Mouse (Mus musculus) T-helper 17 cell (primary cell): ENCODE measurements around the gene H2-DMa.

Experiments used
- in situ Hi-C, 2 experiments: fragments of 300-600 bp; cut with MboI, MseI; formaldehyde crosslinking; loops; 1 replicate in 1 of 2; 2 replicates in 1 of 2; pipeline ENCODE4 v1.15.1; 2025; ENCODE audit warnings: high pct_unique_total_duplicates in 2 of 2

H2-DMa gene

DNA sequence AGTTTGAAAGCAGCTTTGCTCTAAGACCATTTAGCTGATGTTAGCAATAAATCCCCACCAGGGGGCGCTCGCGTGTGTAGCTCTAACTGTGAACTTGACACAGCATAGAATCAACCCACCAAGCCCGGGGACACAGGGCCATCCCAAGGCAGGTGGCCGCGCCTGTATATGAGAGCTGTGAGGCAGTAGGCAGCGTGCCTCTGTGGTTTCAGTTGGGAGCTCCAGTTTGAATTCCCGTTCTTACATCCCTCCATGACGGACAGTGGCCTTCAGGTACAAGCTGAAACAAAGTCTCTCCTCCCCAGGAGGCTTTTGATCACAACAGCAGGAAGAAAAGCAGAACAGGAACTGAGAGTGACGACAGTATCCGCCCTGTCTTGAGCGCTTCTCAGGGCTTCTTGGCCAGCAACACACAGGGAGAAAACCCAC, 17.7 kb upstream of the H2-DMa start:
- in situ Hi-C loops = loop anchor here in 1 of 2 experiments (25.0 kb wide), 1 partner anchor 1136 kb away; the partner anchor contains the start of genes Atp6v1g2, Ddx39b and Nfkbil1

DNA sequence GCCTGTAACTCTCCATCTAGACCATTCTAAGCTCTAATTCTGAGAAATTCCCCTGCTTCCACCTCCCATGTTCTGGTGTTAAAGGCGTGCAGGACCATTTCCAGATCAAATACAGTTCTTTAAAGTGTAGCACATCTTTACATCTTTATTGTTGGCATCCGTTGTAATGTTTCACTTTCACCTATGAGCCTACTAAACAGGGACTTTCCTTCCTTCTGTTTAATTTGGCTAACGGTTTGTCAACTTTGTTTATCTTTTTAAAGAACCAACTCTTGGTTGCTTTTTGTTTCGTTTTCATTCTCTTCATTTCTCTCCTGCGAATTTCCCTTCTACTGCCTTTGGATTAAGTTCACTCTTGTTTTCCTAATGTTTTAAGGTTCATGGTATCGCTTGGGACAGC, 16.5 kb upstream of the H2-DMa start:
- in situ Hi-C loops = loop anchor here in 1 of 2 experiments (25.0 kb wide), 1 partner anchor 1134 kb away; the partner anchor contains the start of genes Atp6v1g2, Ddx39b and Nfkbil1

DNA sequence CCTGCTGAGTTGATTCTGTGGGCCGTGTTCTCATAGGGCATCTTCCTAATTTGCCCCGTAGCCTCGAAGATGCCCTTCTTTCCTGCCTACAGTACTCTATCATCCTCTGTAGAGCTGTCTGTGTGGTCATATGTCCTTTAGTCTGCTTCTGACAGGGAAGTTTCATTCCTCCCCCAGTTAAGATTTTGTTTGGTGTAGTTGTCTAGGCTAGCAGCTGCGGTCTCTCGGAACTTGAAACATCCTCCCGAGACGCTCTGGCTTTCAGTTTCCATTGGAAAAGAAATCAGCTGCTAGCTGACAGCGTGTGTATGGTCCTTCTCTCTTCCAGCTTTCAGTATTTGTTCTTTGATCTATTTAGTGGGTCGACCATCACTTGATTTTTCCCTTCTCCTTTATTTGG, 14.5 kb upstream of the H2-DMa start:
- in situ Hi-C loops = loop anchor here in 1 of 2 experiments (25.0 kb wide), 1 partner anchor 1132 kb away; the partner anchor contains the start of genes Atp6v1g2, Ddx39b and Nfkbil1

DNA sequence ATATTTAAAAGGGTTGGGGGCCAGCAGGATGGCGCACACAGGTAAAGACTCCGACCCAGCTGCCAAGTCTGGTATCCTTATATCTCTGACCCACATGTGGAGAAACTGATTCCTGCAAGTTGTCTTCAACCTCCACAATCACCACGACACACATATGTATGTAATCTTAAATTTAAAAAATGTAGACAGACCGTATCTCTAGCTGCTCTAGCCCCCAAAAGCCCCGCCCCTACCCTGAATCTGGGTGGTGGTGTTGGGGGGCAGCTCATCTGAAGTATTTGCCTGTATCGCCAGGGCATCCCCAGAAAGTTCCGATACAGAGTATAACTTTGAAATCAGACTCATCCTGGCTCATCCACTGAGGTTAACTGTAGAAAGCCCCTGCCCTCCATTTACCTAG, 12.8 kb upstream of the H2-DMa start:
- in situ Hi-C loops = loop anchor here in 1 of 2 experiments (25.0 kb wide), 1 partner anchor 1131 kb away; the partner anchor contains the start of genes Atp6v1g2, Ddx39b and Nfkbil1

DNA sequence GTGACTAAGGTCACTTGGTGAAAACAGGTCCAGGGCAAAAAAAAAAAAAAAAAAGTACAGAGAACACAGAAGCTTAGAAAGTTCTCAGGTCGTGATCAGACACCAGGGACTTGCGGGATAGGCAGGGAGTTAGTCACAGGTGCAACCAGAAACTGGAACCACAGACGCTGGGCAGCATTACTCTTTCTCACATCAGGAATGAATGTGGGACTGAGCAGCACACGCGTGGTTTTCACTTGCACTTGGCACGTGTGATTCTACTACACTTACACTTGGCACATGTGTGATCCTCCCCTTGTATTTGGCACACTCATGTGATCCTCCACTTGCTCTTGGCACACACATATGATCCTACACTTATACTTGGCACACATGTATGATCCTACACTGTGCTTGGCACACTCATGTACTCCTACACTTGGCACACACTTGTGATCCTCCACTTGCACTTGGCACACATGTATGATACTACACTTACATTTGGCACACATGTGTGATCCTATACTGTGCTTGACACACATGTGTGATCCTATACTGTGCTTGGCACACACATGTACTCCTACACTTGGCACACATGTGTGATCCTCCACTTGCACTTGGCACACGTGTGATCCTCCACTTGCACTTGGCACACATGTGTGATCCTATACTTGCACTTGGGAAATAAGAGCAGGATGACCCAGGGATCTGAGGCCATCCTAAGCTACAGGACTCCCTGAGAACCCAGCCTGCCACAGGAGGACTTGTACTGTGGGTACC, 12.1 kb upstream of the H2-DMa start:
- in situ Hi-C loops = loop anchor here in 1 of 2 experiments (25.0 kb wide), 1 partner anchor 1130 kb away; the partner anchor contains the start of genes Atp6v1g2, Ddx39b and Nfkbil1

DNA sequence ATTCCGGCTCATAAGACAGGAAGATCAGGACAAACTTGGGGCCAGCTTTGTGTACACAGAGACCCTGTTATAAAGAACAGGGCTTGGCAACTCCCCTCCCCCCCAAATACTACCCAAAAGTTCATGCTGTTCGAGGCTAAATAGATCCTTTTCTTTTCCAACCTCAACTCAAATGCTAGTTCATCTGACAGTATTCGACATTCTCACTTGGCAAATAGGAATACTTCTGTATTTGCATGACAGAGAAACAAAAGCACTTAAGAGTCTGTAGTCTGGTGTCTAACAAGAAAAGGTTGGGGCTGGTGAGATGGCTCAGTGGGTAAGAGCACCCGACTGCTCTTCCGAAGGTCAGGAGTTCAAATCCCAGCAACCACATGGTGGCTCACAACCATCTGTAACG, 10.9 kb upstream of the H2-DMa start:
- in situ Hi-C loops = loop anchor here in 1 of 2 experiments (25.0 kb wide), 1 partner anchor 1129 kb away; the partner anchor contains the start of genes Atp6v1g2, Ddx39b and Nfkbil1

DNA sequence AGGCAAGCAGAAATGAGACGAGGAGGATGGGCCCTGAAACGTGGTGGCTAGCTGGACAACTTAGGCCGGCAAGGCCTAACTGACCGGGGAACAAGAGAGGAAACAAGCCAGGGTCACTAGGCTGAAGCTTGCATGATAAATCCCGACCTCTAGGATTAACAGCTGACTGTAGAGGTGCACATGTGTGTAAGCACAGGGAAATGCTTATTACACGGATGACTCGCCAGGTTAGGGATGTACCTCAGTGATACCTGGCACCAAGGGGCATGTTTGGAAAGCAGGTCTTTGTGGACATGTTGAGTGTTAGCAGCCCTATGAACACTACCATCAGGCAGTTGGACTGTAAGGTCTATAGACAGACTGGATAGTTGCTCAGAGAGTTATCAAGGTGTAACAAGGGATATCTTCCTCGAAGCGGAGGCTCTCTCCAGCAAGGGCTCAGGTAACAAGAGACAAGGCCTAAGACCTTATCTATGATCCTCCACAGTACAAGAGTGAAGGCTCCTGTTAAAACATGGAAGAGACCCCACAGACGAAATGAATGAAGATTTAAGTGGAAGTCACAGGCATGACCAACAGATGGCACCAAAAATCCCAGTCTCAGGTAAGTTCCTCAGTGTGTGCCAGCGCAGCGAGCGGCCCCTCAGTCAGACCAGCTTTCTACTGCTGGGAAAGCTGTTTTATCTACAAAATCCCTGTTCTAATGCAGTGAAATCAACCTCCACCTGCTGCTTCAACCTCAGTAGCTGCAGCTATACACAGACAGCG, 10.1 kb upstream of the H2-DMa start:
- in situ Hi-C loops = loop anchor here in 1 of 2 experiments (25.0 kb wide), 1 partner anchor 1128 kb away; the partner anchor contains the start of genes Atp6v1g2, Ddx39b and Nfkbil1

DNA sequence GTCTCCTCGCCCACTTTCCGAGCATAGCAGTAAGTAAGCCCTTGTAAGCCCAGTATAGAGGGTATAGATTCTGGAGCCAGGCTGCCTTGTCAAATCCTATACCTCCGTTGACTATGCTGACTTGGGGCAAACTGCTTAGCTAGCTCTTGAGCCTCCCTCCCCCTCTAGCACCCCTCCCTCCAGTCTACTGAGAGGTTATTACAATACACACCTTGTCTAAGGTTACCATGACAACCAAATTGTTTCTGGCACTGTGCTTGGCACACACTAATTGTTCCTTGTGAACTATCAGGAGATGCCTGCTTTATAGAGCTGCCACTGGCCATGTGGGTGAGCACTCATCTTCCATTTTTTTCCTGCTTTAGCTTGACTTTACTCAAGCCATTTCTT, 9.5 kb upstream of the H2-DMa start:
- in situ Hi-C loops = loop anchor here in 1 of 2 experiments (25.0 kb wide), 1 partner anchor 1128 kb away; the partner anchor contains the start of genes Atp6v1g2, Ddx39b and Nfkbil1

DNA sequence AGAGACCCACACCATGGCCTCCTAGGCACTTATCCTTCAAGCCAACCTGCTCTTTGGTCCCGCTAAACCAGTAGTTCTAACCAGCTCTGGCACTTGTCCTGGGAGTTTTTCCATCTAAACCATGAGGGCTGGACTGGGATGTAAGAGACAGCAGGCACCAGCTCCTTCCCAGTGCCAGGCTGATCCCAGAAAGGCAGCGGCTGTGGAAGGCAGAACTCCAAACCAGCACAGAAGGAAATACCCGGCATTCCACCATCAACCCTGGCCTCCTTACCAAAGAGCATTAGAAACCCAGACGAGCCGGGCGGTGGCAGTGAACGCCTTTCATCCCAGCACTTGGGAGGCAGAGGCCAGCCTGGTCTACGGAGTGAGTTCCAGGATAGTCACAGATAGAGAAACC, 9.0 kb upstream of the H2-DMa start:
- in situ Hi-C loops = loop anchor here in 1 of 2 experiments (25.0 kb wide), 1 partner anchor 1127 kb away; the partner anchor contains the start of genes Atp6v1g2, Ddx39b and Nfkbil1

DNA sequence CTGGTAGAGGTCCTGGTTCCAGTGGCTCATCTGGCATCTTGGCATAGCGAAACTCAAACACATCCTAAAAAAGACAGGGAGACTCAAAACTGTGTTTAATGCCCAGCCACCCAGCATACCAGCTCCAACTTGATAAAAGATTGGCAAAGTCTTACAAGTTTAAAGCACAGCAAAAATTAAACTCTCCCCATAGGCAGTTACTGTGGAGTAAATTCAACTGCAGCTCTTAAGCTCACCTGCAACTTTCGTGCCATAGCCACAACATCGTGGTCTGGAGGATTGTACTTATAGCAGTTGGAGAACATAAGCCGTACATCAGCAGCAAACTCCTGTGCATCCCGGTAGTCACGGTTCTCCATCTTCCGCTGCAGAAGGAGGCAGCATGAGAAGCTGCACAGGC, 5.2 kb upstream of the H2-DMa start:
- in situ Hi-C loops = loop anchor here in 1 of 2 experiments (25.0 kb wide), 1 partner anchor 1123 kb away; the partner anchor contains the start of genes Atp6v1g2, Ddx39b and Nfkbil1

DNA sequence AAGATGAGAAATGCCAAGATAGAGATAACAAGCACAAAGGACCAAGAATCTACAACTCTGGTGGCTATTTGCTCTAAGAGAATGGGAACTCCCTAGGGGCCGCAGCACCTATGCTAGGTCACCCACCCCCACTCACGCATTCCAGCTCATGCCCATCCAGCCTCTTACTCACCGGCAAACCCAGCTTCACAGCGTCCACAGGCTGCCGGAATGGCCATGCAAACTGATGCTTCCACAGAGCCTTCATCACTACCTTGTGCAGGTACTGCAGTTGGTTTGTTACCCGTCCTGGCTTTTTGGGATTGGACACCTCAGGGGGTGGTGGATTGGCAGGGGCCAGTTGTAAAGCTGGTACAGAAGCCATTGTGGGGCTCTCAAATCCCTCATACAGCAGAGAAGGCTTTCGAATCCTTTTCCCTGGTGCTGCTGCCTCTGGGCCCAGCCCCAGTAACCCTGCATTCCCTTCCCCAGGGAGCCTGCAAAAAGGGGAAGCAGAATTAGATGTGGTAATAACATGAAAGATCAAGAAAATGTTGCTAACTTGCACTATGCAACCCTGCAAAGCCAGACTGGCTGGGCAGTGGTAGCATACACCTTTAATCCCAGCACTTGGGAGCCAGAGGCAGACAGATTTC, 2.5 kb upstream of the H2-DMa start:
- in situ Hi-C loops = loop anchor here in 1 of 2 experiments (5.0 to 25.0 kb wide), 2 partner anchors 485 to 1120 kb away; partner anchors contain the start of genes Agpat1, Atp6v1g2, Ddx39b and Nfkbil1

DNA sequence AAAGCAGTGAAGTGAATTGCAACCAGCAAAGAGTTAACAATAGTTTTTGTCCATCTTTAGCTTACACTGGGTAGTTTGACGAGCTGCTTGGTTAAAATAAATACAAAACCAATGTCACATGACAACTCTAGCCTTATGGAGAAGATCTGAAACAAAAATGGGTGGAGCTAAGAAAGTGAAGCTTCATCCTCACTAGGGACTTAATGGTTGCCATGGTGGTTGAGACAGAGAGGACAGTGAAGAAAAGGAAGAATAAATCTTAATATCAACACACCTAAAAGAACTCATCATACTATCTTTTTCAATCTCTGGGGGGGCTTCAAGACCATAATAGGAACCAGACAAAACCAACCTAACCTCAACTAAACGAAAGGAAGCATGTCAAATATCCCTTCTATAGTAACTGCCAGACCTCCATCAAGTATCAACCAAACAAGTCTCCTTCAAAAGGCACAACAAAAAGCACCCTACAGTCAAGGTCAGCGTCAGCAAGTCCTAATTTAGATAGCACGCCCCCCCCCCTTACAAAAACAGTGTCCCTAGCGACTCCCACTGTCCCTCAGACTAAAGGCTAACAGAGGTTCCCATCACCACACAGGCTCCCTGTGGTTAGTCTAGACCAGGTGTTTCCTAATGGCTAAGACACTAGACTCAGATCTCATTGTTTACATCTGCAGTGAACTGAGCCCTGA, 1.8 kb upstream of the H2-DMa start:
- in situ Hi-C loops = loop anchor here in 1 of 2 experiments (5.0 to 25.0 kb wide), 2 partner anchors 485 to 1120 kb away; partner anchors contain the start of genes Agpat1, Atp6v1g2, Ddx39b and Nfkbil1

DNA sequence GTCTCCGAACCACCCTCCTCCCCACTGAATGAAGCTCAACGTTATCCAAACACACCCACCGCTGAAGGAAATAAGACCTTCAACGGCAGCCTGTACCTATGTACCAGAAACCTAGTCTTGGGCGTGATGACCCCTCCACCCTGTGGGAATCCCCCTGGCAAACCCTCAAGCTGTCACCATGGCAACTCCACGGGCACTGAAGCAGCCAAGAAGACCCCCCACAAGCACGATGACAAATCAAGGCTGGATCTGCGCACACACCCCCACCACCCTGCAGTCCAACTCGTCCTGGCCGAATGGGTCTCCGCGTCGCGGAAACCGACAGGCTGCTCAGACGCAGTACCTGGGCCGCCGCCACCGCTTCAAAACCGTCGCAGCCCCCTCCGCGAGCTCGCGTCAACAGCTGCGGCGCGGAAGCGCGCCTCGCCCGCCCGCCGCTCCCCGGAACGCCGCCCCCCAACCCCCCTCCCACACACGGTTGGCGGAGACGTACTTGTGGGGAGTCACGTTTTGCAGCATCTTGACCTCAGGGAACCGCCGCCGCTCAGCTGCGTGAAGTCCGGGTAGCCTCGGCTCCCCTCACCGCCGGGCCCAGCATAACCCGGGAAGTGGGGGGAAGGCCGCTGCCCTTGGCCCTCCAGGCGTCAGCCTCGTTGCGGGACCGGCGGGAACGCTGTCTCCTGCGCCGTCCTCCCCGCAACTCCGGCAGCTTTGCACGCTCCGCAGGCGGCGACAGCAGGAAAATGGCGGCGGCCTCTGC, 1.0 kb upstream of the H2-DMa start:
- in situ Hi-C loops = loop anchor here in 1 of 2 experiments (5.0 to 25.0 kb wide), 2 partner anchors 484 to 1119 kb away; partner anchors contain the start of genes Agpat1, Atp6v1g2, Ddx39b and Nfkbil1

DNA sequence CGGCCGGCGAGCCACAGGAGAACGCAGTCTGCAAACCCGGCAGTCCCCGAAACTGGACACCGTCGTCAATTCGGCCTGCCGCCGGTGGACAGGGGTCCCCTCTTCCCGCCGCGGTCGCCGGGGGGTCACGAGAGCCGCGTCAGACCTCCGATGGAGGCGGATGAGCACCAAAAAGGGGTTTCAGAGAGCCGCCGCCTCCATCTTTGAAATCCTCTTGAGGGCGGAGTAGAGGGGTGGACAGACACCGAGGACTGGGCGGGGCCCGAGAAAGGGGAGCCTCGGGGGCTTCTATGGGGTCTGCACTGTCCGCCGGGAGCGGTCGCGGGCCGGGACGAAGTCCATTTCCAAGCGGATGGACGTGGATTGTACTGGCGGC, 480 bp upstream of the H2-DMa start:
- in situ Hi-C loops = loop anchor here in 1 of 2 experiments (5.0 to 25.0 kb wide), 2 partner anchors 483 to 1118 kb away; partner anchors contain the start of genes Agpat1, Atp6v1g2, Ddx39b and Nfkbil1

DNA sequence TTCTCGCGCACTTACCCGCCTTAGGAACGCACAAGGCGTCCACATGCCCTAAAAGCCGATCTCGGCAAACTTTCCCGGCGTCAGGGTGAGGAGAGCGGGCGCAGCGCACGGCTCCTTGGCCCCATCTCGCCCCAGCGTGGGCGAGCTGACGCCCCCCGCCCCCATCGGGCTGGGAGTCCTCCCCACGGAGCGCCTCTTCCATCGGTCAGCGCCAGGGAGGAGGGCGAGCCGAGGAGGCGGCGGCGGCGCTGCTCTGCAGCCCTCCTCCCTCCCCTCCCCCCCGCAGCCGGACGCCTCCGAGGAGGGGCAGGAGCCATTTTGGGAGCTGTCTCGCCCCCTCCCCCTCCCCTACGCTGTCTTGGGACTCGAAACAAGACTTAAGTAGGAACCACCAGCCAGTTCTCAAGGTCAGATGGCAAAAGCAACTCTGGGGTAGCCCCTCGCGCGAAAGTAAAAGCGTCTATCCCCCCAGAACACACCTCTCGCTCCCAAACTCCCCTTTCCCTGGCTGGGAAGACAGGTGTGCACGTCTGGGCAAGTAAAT, 911 bp downstream of the H2-DMa start:
- in situ Hi-C loops = loop anchor here in 1 of 2 experiments (25.0 kb wide), 1 partner anchor 1117 kb away; the partner anchor contains the start of genes Atp6v1g2, Ddx39b and Nfkbil1

DNA sequence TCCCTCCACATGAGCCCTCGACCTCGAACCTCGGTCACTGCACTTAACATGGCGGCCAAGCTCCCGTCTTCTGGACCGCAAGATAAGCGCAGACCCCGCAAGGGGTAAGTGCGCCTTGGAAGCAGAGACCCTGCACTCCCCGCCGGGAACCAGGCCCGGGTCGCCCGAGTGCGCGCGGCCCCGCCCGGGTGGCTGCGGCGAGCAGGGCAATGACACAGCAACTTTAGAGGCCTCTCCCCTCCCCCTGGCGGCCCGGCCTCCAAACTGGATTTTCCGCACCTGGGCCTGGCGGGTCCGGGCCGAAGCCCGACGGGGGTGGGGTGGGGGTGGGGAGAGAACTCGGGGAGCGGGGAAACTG, 1.5 kb downstream of the H2-DMa start:
- in situ Hi-C loops = loop anchor here in 1 of 2 experiments (25.0 kb wide), 1 partner anchor 1117 kb away; the partner anchor contains the start of genes Atp6v1g2, Ddx39b and Nfkbil1

DNA sequence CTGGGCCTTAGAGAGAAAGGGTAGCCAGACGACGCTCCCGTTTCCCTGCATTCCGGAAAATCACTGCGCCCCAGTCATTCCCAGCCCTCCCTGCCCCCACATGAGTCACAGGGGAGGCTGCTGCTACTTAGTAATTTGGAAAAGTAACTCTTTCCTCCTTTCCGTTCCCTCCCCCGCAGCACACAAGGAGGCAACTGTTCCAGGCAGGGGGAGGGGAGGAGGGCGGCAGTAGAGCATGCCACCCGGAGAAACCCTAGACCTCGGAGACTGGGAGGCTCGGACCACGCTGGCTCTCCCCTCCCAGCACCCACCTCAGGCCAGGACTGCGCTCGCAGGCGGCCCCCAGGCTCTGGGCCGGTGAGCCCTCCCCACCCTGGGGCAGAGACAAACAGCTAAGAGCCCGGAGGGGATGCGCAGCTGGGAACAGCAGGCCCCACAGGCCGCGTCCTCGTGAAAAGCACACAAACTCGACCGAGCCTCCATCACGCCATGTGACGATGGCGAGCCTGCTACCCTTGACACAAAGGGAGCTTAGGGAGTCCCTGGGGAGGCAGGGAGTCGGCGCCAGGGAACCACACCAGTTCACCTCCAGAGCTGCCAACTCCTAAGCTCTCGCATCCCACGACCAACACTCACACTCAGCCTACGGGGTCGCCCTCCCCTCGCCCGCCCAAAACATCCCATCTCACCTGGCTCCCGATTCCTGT, 2.0 kb downstream of the H2-DMa start:
- in situ Hi-C loops = loop anchor here in 1 of 2 experiments (25.0 kb wide), 1 partner anchor 1116 kb away; the partner anchor contains the start of genes Atp6v1g2, Ddx39b and Nfkbil1

DNA sequence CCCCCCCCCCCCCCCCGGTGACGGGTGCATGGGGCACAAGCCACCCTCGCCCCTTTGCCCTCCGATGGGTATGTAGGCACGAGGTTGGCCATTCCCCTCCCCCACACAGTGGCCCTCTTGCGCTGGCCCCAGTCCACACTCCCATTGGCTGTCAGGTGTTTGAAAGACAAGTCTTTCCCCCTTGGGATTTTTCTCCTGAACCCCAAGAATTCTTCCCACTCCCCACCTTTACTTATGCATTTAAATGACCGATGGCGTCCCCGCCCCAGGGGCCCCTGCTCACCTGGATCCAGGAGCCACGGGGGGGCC, 2.5 kb downstream of the H2-DMa start:
- in situ Hi-C loops = loop anchor here in 1 of 2 experiments (25.0 kb wide), 1 partner anchor 1115 kb away; the partner anchor contains the start of genes Atp6v1g2, Ddx39b and Nfkbil1
